Mouse (Mus musculus) adrenal gland, postnatal 25 days (tissue): ENCODE results near the gene Ctf1. TPM values are rescaled to one million over a fixed set of nuclear protein-coding genes. Genes with fewer than 3 reads are reported as not detected.
A peak's percentile ranks its signal among the peaks of the same experiment; 100 is the strongest.

ENCODE experiments used
- DNase-seq: peaks from one replicate; pipeline ENCODE4 v3.0.0; 2021; ENCODE audit warnings: mixed read lengths
- long read RNA-seq: library from polyadenylated mRNA; stranded (forward); transcript quantifications from one replicate; pipeline ENCODE4 v2.0.0, GENCODE M21; 2021
- total RNA-seq: library from RNA; stranded (reverse); gene quantifications from 2 replicates; pipeline ENCODE4 v1.2.3, GENCODE M21; 2021

The Ctf1 gene
- total RNA-seq: 2.5 and 2.6 TPM in 2 replicates
- long read RNA-seq, transcript Ctf1-201 (3 exons, 1,352 nt): major isoform, 9 of 12 reads
- long read RNA-seq, partial matches to known transcripts: 0 of 12 reads
- long read RNA-seq, other reads (novel, unspliced or antisense): 2 of 12 reads

DNA sequence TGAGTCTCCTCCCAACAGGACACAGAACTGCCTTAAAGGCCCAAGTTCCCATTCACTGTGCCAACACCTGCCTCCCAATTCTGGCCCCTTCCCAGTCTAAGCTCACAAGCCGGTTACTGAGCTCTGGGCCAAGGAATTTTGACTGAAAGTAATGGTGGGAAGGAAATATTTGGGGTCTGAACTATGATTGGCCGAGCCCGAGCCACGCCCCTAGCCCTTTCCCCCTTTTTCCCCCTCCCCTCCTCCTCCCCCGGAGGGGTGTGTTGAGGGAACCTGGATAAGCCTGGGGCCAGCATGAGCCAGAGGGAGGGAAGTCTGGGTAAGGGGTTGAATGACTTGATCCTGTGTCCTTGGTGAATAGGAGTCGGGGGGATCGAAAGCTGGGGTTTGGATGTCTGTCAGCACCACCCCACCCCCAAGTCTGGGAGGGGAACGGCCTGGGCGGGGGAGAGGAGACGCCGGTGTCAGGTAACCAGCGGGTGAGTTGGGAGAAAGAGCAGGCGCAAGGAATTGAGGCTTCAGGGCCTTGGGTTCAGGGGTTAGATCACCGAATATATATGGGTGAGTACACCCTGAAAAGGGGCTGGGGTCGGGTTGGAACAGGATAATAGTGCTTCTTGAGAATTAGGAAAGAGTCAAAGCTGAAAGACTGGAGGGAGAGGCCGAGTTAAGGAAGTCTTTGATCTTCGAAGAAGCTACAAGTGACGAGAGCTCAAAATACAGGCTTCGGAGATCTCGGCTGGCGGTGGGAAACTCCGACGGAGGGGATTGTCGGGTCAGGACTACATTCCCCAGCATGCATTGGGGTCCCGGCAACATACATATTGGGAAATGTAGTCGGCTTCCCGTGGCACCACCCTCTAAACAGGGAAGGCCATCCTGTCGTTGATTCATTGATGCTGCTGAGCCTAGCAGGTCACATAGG, at the start of gene Ctf1:
Gene Ctf1, plus strand, starts transcription at position 276 of the 925 bp plus-strand sequence.
- peak; percentile 71 for DNase-seq

GRCm38 (mm10) chr7:127662926-127663325, 49.6 kb upstream of the Ctf1 start:
- DNase-seq: no peak

DNA sequence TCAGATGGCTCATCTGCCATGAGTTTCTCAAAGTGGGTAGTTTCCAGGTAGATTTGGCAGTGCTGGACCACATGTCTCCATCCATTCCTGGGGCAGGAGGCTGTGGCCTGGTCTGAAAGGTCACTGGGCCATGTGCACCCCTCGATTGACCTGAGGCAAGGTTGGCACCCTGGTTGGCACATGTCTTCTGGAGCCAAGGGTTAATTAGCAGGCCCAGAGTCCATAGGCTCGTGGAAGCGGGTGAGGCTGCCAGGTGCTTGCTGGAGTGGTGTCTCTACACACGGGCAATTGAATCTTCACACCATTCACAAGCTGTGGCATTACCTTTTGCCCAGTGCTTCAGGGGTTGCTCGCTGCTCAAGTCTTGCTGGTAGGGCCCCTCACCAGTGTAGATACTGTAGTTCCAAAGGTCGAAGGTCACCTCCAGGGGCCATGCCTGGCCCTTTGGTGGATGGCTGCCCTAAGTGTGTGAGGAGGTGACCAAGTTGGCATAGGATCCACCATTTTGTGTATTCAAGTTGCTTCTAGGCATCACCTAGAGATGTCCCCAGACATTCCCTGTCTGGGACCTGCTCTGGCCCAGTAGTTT, 46.4 kb upstream of the Ctf1 start:
- no peak for DNase-seq

GRCm38 (mm10) chr7:127666679-127667078, 45.9 kb upstream of the Ctf1 start:
- no peak for DNase-seq

- no peak for DNase-seq
These were observed 45.4 kb upstream of the Ctf1 start for GRCm38 (mm10) chr7:127667171-127667570.

- no peak for DNase-seq
These were observed 40.4 kb upstream of the Ctf1 start for GRCm38 (mm10) chr7:127671880-127672774.

DNA sequence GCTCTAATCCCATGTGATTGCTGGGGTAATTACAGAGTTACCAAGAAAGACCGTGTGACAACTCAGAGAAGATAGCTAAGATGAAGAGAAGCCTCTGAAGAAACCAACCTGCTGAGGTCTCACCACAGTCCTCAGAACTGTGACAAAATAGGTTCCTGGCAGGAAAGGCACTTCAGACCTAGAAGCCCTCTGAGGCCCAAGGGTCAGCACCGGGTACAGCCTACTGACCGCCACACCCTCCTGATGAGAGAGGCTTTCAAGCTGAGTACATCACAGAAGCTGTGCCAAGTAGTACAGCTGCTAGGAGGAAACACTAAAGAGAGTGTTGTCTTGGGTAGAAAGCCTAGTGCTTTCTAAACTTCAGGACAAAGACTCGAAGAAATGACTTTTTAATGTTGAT, 39.8 kb upstream of the Ctf1 start:
- DNase-seq: no peak

GRCm38 (mm10) chr7:127674977-127675376, 37.6 kb upstream of the Ctf1 start:
- peak; percentile 89 for DNase-seq

DNA sequence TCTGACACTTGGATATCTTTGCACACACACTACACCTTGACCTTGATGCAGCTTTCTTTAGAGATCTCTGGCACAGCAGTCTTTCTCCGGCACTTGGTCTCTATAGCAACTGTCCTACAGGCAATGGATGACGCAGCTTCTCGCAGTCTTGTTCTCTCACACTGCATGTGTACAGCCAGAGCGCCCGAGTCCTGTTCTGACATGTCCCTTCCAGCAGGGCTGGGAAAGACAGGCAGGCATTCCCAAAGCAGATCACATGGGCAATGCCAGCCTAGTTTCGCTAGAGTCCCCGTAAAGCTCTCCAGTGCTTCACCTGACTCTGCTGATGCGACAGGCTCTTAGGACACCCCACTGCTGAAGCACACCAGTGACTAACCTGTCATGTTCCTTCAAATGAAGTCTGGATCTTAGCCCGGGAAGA, 37.1 kb upstream of the Ctf1 start:
- no peak for DNase-seq

DNA sequence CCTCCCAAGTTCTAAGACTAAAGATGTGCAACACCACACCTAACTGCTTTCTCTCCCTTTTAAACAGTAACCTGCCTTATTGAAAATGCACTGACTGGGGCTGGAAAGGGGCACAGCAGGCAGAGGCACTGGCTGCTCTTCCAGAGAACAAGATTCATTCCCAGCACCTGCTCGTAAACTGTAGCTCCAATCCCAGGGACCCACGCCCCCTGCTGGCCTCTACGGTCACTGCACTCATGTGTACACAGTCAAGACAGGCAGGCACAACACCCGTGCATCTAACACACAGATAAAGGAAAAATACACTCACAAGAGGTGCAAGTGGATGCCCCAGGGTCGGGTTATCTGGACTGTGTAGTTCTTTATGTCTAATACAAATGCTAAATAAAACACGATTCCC, 35.5 kb upstream of the Ctf1 start:
- DNase-seq: peak; percentile 65

DNA sequence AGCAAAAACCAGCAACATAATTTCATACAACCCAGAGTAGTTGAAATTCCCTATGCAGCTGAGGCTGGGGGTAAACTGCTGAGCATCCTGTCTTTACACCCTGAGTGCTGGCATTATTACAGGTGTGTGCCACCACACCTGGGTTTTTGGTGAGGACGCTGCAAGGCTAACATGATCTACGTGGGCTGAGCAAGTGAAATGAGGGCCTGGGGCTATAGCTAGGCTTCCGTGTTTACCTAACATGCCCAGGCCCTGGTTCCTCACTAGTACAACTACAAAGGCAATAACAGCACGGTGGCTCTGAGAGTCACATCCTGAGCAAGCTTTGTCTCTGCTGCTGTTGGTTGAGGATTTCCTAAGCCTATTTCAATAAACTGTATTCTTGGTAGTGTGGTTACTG, 34.9 kb upstream of the Ctf1 start:
- DNase-seq: no peak

- no peak for DNase-seq
These were observed 33.7 kb upstream of the Ctf1 start for GRCm38 (mm10) chr7:127678811-127679210.

GRCm38 (mm10) chr7:127680541-127680940, 32.0 kb upstream of the Ctf1 start:
- no peak for DNase-seq

DNA sequence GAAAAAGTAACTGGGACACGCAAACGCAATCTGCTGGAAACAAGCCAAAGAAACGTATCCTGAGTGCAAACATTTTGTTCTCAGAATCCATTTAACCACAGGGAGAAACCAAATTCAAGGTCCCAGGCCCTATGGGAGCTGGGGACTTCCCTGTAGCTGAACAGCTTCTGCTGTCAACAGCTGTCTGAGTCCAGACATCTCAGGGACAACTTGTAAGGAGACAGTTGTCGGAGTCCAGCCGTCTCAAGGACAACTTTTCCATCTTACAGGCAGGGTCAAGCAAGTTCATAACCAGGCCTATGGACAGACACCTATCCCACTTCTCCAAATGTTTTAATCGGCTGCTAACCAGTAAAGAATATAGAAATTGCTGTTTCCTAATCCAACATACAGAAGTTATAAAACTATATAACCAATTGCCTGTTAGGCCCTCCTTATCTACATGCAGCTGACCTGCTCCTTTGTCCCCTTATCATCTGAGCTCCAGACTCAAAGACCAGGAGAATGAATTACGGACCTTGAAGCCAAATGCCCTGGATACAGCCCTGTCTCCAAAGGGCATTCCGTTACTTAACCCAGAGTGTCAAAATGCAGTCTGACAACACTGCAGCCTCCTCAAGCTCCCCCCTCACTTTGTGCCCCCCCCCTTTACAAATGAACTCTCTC, 30.5 kb upstream of the Ctf1 start:
- no peak for DNase-seq

- no peak for DNase-seq
These were observed 27.1 kb upstream of the Ctf1 start for GRCm38 (mm10) chr7:127685304-127686018.

DNA sequence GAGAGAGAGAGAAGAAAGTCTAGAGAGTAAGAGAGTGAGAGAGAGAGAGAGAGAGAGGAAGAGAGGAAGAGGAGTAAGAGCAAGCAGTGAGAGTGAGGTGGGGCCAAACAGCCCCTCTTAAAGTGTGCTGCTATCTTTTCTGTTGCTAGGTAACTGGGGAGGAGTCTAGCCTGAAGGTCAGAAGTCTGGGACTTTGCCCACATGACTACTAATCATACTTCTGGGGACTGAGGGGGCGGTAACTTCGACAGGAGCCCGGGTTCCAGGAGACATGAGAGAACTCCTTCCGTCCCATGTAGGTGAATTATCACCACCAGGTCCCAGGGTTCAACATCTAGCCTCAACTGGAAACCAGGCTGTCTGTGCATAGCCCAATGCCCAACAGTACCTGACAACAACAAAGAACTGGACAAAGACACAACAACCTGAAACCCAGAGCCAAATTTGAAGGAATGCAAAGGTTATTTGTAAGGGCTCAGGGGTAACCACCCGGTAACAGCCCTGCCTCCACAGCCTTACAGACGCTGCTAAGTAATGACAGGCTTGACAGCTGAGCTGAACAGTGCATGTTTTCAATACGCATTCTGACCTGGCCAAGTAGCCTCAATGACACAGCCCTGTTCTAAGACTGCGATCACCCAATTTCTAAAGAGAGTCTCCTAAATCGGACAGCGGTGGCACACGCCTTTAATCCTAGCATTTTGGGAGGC, 25.6 kb upstream of the Ctf1 start:
- DNase-seq: no peak

GRCm38 (mm10) chr7:127688935-127689334, 23.6 kb upstream of the Ctf1 start:
- no peak for DNase-seq

DNA sequence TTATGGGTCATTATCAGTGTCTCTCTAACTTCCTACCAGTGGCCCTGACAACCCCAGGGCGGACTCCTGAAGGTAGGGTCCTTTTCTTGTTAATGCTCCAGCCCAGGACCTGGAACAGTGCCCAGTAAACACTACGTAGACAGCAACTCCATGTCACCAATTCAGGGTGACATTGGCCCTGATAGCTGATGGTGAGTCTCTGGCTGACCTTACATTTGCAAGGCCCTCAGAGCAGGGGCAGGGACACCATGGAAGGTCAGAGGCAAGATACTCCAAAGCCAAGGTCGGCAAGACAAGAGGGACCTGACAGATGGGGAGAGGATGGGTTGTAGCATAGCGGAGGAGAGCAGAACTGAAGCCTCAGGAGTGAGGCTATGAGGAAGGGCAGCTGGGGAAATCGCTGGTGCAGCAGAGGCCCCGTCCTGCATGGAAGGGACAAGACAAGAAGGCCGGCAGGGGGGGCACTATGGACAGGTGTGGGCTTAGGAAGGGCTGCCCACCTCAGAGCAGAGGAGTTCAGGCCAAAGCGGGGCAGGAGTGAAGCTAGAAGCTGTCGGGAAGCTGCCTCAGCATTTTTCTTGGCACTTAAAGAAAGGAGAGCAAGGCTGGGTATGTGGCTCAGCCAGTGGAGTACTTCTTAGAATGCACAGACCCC, 22.8 kb upstream of the Ctf1 start:
- DNase-seq: no peak

GRCm38 (mm10) chr7:127691221-127691989, 21.1 kb upstream of the Ctf1 start:
- peak; percentile 80 for DNase-seq
